Mouse (Mus musculus) intestine, embryonic 14.5 days (tissue): ENCODE data around the gene 1700010B08Rik. TPM values are rescaled to one million over a fixed set of nuclear protein-coding genes. Genes with fewer than 3 reads are reported as not detected.
"Not testable (repeated sequence)": the region's sequence is repeated elsewhere in the genome, so short reads cannot be mapped to it uniquely, and the experiment has no call there.

Experiments
- ATAC-seq: fragments of 200-750 bp; cut with Nextera tagmentation; replicated peaks from 2 replicates; pipeline ENCODE4 v1.8.0; 2017; ENCODE audit warnings: low read depth, moderate number of reproducible peaks, moderate TSS enrichment, moderate library complexity; ENCODE audit not compliant: low FRiP score, low TSS enrichment
- DNase-seq: peaks from one replicate; pipeline ENCODE4 v3.0.0-alpha.2; 2018; ENCODE audit warnings: low spot score
- H3K27ac ChIP-seq: fragments of 300-500 bp; sonication (generic); 2 replicates; pipeline ENCODE4 v1.5.1; 2014; ENCODE audit warnings: low read depth, mild to moderate bottlenecking, control low read depth
- H3K27me3 ChIP-seq: fragments of 300-500 bp; sonication (generic); replicated peaks from 2 replicates; pipeline ENCODE4 v1.6.1; 2014; ENCODE audit warnings: low read length, control low read depth; ENCODE audit not compliant: control insufficient read depth, insufficient read depth
- H3K36me3 ChIP-seq: fragments of 300-500 bp; sonication (generic); 2 replicates; pipeline ENCODE4 v1.6.1; 2014; ENCODE audit warnings: low read length, control low read depth; ENCODE audit not compliant: control insufficient read depth, insufficient read depth
- H3K4me1 ChIP-seq: fragments of 300-500 bp; sonication (generic); replicated peaks from 2 replicates; pipeline ENCODE4 v1.6.1; 2014; ENCODE audit warnings: low read length, control low read depth, mixed read lengths; ENCODE audit not compliant: control insufficient read depth, insufficient read depth
- H3K4me2 ChIP-seq: fragments of 300-500 bp; sonication (generic); 2 replicates; pipeline ENCODE4 v1.6.1; 2014; ENCODE audit warnings: low read length
- H3K4me3 ChIP-seq: fragments of 300-500 bp; sonication (generic); 2 replicates; pipeline ENCODE4 v1.5.1; 2014; ENCODE audit warnings: low read depth, low read length, control low read depth, mixed read lengths
- H3K9ac ChIP-seq: fragments of 300-500 bp; sonication (generic); 2 replicates; pipeline ENCODE4 v1.6.1; 2014; ENCODE audit warnings: mild to moderate bottlenecking, low read length
- H3K9me3 ChIP-seq: fragments of 300-500 bp; sonication (generic); 2 replicates; pipeline ENCODE4 v1.6.1; 2016; ENCODE audit warnings: low read length, control low read depth; ENCODE audit not compliant: control insufficient read depth
- WGBS: fragments of 180-500 bp; shearing (Covaris S2); extraction: QIAGEN DNeasy Blood & Tissue Kit; methylation state at CpG from one replicate; pipeline ENCODE4 v1.1.7; 2014; 5-methylcytosine and 5-hydroxymethylcytosine counted together
- polyA plus RNA-seq: library from polyadenylated mRNA; unstranded; fragments of >200 nt; fragmentation: Nextera tagmentation; extraction: Ambion mirVana; gene quantifications from 2 replicates; pipeline ENCODE4 v1.2.1, GENCODE M21; 2014

1700010B08Rik gene
- polyA plus RNA-seq, result not detected in 2 replicates

DNA sequence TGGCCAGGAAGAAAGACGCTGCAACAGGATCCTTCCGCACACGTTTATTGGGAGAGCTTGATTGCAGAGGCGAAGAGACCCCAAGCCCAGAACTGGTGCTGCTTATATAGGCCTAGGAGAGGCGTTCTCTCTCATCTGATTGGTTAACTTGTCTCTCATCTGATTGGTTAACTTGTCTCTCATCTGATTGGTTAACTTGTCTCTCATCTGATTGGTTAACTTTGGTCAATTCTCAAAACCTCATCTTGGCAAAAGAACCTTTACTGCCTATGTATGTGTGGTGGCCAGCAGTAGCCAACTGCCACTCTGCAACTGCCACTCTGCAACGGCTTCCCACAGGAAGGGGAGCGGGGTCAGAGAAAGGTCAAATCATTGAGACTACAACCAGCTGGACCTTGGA lies at the start of gene 1700010B08Rik:
Gene 1700010B08Rik, plus strand, starts transcription at position 301 of the 400 bp plus-strand sequence.
- not testable (repeated sequence) for H3K4me1 ChIP-seq, H3K9ac ChIP-seq, ATAC-seq, H3K9me3 ChIP-seq, H3K4me2 ChIP-seq, H3K27ac ChIP-seq, H3K27me3 ChIP-seq, H3K4me3 ChIP-seq, H3K36me3 ChIP-seq, DNase-seq
- WGBS, result 85% methylated on average over 5 of the region's 7 CpGs

- WGBS, result 72% methylated on average over 2 of the region's 2 CpGs
- H3K9ac ChIP-seq, result no peak overlapping the region
- peaks cover 28% of the 10 kb centered on the region for H3K36me3 ChIP-seq
- no peak overlapping the region for H3K4me2 ChIP-seq
- H3K4me3 ChIP-seq, result no peak overlapping the region
- ATAC-seq, result no peak
- DNase-seq, result no peak
- 0 out of 2 replicates have a peak, but pooled peaks cover 2% of the 10 kb centered on the region for H3K4me1 ChIP-seq
- no peaks in the 10 kb centered on the region for H3K9me3 ChIP-seq
- H3K27ac ChIP-seq, result no peak overlapping the region
- H3K27me3 ChIP-seq, result no peaks in the 10 kb centered on the region
Measured at GRCm38 (mm10) chr2:173672328-173672896, 46.8 kb upstream of the 1700010B08Rik start.

GRCm38 (mm10) chr2:173673469-173673868 lies 45.7 kb upstream of the 1700010B08Rik start:
- WGBS, result 81% methylated on average over 1 of the region's 1 CpGs
- Histone ChIP-seq H3K4me1 (0 out of 2 replicates have a peak, but pooled peaks cover 2% of the 10 kb centered on the region), H3K36me3 (peaks cover 28% of the 10 kb centered on the region), H3K27ac (no peak overlapping the region), H3K9me3 (no peaks in the 10 kb centered on the region), H3K4me2 (no peak overlapping the region), H3K9ac (no peak overlapping the region), H3K4me3 (no peak overlapping the region), H3K27me3 (no peaks in the 10 kb centered on the region)
- DNase-seq (no peak), ATAC-seq (no peak)

- Histone ChIP-seq H3K4me1 (no peaks in the 10 kb centered on the region; the same call in 1 of the 2 replicates), H3K9me3 (no peaks in the 10 kb centered on the region), H3K4me2 (no peak overlapping the region), H3K9ac (no peak overlapping the region), H3K36me3 (peaks cover 4% of the 10 kb centered on the region; the same call in 1 of the 2 replicates), H3K27ac (no peak overlapping the region), H3K27me3 (no peaks in the 10 kb centered on the region), H3K4me3 (no peak overlapping the region)
- ATAC-seq, result no peak; the same call in 1 of the 2 replicates
- no peak for DNase-seq
- WGBS, result 91% methylated on average over 2 of the region's 2 CpGs
Measured at GRCm38 (mm10) chr2:173678593-173678992, 40.6 kb upstream of the 1700010B08Rik start.

GRCm38 (mm10) chr2:173679217-173679616 lies 40.0 kb upstream of the 1700010B08Rik start:
- no peak overlapping the region for H3K4me2 ChIP-seq
- WGBS, result 61% methylated on average over 3 of the region's 3 CpGs
- ATAC-seq, result no peak
- peaks cover 2% of the 10 kb centered on the region; the same call in 1 of the 2 replicates for H3K36me3 ChIP-seq
- no peak for DNase-seq
- no peak overlapping the region for H3K27ac ChIP-seq
- no peaks in the 10 kb centered on the region for H3K9me3 ChIP-seq
- no peaks in the 10 kb centered on the region; the same call in 1 of the 2 replicates for H3K4me1 ChIP-seq
- no peaks in the 10 kb centered on the region for H3K27me3 ChIP-seq
- no peak overlapping the region for H3K4me3 ChIP-seq
- no peak overlapping the region for H3K9ac ChIP-seq

DNA sequence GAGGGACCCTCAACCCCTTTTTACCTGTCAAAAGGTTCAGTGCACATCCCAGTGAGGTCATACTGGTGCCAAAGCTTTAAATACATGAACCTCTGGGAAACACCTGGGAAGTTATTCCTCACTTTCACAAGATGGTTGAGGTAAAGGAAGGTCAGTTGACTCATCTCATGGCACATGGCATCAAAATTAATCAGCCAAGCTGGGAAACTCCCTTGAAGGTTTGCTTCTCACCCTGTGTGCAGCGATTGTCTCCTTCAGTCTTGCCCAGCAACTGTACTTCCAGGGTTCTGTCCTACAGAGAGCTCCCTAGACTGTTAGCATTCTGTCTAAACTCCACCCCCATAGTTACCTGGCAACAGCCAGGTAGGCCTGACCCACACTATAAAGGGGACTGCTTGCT lies 39.1 kb upstream of the 1700010B08Rik start:
- Histone ChIP-seq H3K9ac (no peak overlapping the region), H3K36me3 (no peaks in the 10 kb centered on the region), H3K27ac (no peak overlapping the region), H3K27me3 (no peaks in the 10 kb centered on the region), H3K4me1 (no peaks in the 10 kb centered on the region; the same call in 1 of the 2 replicates), H3K9me3 (no peaks in the 10 kb centered on the region), H3K4me3 (no peak overlapping the region), H3K4me2 (no peak overlapping the region)
- ATAC-seq, result no peak
- 57% methylated on average over 1 of the region's 1 CpGs for WGBS
- DNase-seq, result no peak

DNA sequence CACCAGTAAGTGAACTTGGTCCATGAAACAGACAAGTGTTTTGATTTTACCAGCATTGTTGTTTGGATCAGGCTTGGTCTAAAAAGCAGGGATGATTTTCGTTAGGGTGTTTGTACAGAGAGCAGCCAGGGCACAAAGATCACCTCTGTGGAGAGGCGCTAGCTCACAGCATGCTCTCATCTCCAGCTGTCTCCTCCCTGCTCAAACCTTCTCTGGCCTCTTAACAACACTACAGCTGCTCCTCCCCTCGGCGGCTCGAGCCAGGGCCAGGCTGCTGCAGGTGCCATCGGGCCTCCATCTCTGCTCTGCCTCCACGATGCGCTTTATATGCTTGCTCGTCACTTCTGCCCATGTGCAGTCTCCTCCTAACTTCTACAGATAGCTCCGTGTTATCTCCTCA lies 36.4 kb upstream of the 1700010B08Rik start:
- Histone ChIP-seq H3K4me2 (no peak overlapping the region), H3K27me3 (no peaks in the 10 kb centered on the region), H3K9ac (no peak overlapping the region), H3K36me3 (no peaks in the 10 kb centered on the region), H3K4me3 (no peak overlapping the region), H3K9me3 (no peaks in the 10 kb centered on the region), H3K4me1 (peaks cover 2% of the 10 kb centered on the region; the same call in 1 of the 2 replicates), H3K27ac (no peak overlapping the region)
- 58% methylated on average over 10 of the region's 10 CpGs for WGBS
- no peak for DNase-seq
- no peak for ATAC-seq

- Histone ChIP-seq H3K4me3 (no peak overlapping the region), H3K9me3 (no peaks in the 10 kb centered on the region), H3K4me2 (no peak overlapping the region), H3K27me3 (no peaks in the 10 kb centered on the region), H3K4me1 (0 out of 2 replicates have a peak, but pooled peaks cover 2% of the 10 kb centered on the region), H3K27ac (no peak overlapping the region), H3K9ac (no peak overlapping the region), H3K36me3 (peaks cover 23% of the 10 kb centered on the region)
- WGBS, result 84% methylated on average over 3 of the region's 3 CpGs
- ATAC-seq (no peak), DNase-seq (no peak)
Measured at GRCm38 (mm10) chr2:173685781-173686361, 33.3 kb upstream of the 1700010B08Rik start.

- no peak for DNase-seq
- Histone ChIP-seq H3K4me1 (0 out of 2 replicates have a peak, but pooled peaks cover 2% of the 10 kb centered on the region), H3K9ac (no peak overlapping the region), H3K27me3 (no peaks in the 10 kb centered on the region), H3K27ac (no peak overlapping the region), H3K36me3 (peaks cover 24% of the 10 kb centered on the region), H3K4me2 (no peak overlapping the region), H3K9me3 (no peaks in the 10 kb centered on the region), H3K4me3 (no peak overlapping the region)
- no peak for ATAC-seq
- 81% methylated on average over 5 of the region's 5 CpGs for WGBS
Measured at GRCm38 (mm10) chr2:173687363-173687762, 31.9 kb upstream of the 1700010B08Rik start.
